Mouse (Mus musculus): Measurements from ENCODE around the gene Rbm34.

DNA sequence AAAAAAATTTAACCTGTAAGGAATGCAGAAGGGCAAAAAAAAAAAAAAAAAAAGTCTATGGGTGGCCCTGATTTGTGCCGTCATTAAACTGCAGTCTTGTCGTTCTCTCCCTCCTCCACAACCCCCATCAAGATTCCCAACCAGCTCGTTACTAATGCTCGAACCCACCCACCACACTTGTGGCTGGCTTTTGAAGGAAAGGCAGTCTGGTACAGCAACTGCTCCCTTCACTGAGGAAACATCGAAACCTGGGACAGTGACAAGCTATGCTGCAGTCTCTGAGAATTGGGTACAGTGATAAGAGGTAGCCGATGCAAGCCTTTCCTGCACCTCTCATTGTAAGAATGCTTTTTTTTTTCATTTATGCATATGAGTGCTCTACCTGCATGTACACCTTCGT is 24.4 kb downstream of the Rbm34 start:
- TF ChIP-seq POLR2A (IDR thresholded peaks at IDR 0.05; ENCODE audit: control insufficient read depth, extremely low read depth, insufficient read depth, low read length, poor library complexity) (no peak), CTCF (IDR thresholded peaks at IDR 0.05; ENCODE audit: borderline replicate concordance, control insufficient read depth, extremely low read depth, insufficient read depth, low read length, poor library complexity) (no peak)
